Mouse (Mus musculus): ENCODE results near the gene Trappc11. TPM values are rescaled to one million over a fixed set of nuclear protein-coding genes. Genes with fewer than 3 reads are reported as not detected.

Gene Trappc11
- polyA plus RNA-seq, 1 experiment, result 40.4 TPM

DNA sequence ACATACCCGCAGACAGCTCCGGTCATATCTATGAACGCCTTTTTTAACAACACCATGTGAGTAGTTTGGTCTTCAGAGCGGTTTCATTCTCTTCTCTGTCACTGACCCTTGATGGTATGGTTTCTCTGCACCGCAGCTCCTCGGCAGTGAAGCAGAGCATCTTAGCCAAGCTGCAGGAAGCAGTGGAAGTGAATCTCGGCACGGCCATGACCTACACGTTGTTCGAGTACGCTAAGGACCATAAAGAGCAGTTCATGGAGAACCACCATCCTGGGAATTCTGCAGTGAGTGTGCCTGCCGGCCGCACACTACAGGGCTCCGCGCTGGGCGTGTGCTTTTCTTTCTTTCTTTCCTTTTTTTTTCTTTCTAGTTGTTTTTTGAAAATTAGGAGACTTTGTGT is 9.5 kb upstream of the Trappc11 start:
- TF ChIP-seq CTCF (IDR thresholded peaks at IDR 0.05; ENCODE audit: low read depth, low read length) (no peak), POLR2A (IDR thresholded peaks at IDR 0.05; ENCODE audit: insufficient read depth, low read length) (no peak), EP300 (IDR thresholded peaks at IDR 0.05; ENCODE audit: insufficient read depth, low read depth, low read length) (no peak)
- Histone ChIP-seq H3K4me1 (ENCODE audit: control insufficient read depth, insufficient read depth, low read length) (no peaks in the 10 kb centered on the region), H3K27me3 (ENCODE audit: control insufficient read depth, insufficient read depth, low read length, poor library complexity, severe bottlenecking) (no peaks in the 10 kb centered on the region), H3K4me3 (ENCODE audit: low read depth, low read length) (no peak overlapping the region), H3K36me3 (ENCODE audit: control insufficient read depth, insufficient read depth, low read length, poor library complexity, severe bottlenecking) (peaks cover 35% of the 10 kb centered on the region), H3K9me3 (replicated peaks; ENCODE audit: control insufficient read depth, insufficient read depth, low read length, poor library complexity, severe bottlenecking) (no peaks in the 10 kb centered on the region), H3K9ac (ENCODE audit: low read depth, poor library complexity, severe bottlenecking) (no peak overlapping the region), H3K27ac (ENCODE audit: insufficient read depth, low read length) (no peak overlapping the region)

DNA sequence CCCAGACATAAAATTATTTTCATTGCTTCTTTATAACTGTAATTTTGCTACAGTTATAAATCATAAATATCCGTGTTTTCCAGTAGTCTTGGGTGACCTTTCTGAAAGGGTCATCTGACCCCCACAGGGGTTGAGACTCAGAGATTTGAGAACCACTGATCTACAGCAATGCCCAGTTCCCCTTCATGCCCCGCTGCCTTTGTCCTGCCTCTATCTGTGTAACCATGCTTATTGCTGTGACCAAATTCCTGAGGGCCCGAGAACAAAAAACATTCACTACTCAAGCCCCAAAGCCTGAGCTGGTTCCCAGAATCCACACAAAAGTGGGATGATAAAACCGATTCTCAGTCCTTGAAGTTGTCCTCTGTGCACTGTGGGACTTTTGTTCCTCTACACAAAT is 5.1 kb upstream of the Trappc11 start:
- TF ChIP-seq EP300 (IDR thresholded peaks at IDR 0.05; ENCODE audit: insufficient read depth, low read depth, low read length) (no peak), CTCF (IDR thresholded peaks at IDR 0.05; ENCODE audit: low read depth, low read length) (no peak), POLR2A (IDR thresholded peaks at IDR 0.05; ENCODE audit: insufficient read depth, low read length) (no peak)
- H3K9me3 ChIP-seq (replicated peaks; ENCODE audit: control insufficient read depth, insufficient read depth, low read length, poor library complexity, severe bottlenecking), result no peaks in the 10 kb centered on the region
- peaks cover 16% of the 10 kb centered on the region; the same call in 1 of the 2 replicates for H3K36me3 ChIP-seq (ENCODE audit: control insufficient read depth, insufficient read depth, low read length, poor library complexity, severe bottlenecking)
- no peaks in the 10 kb centered on the region for H3K4me1 ChIP-seq (ENCODE audit: control insufficient read depth, insufficient read depth, low read length)
- no peaks in the 10 kb centered on the region for H3K27me3 ChIP-seq (ENCODE audit: control insufficient read depth, insufficient read depth, low read length, poor library complexity, severe bottlenecking)
- H3K27ac ChIP-seq (ENCODE audit: insufficient read depth, low read length), result no peak overlapping the region
- H3K9ac ChIP-seq (ENCODE audit: low read depth, poor library complexity, severe bottlenecking), result no peak overlapping the region
- no peak overlapping the region for H3K4me3 ChIP-seq (ENCODE audit: low read depth, low read length)

DNA sequence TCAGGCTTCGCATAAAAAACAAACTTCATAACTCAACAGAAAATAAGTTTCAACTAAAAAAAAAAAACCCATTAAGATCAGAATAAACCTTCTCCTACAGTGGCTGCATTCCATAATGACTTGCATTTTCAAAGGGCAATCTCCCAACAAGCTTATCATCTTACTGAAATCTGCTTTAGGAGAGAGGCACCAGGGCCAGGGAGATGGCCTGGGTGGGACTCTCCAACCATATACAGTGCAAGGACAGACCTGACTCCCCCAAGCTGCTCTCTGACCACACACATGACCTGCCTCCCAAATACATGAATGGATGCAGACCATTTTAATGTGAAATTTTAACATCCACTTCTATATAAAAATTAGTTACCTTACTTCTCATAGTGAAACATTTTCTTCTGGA is 5.2 kb downstream of the Trappc11 start:
- Histone ChIP-seq H3K36me3 (ENCODE audit: control insufficient read depth, insufficient read depth, low read length, poor library complexity, severe bottlenecking) (peaks cover 27% of the 10 kb centered on the region), H3K4me1 (ENCODE audit: control insufficient read depth, insufficient read depth, low read length) (no peaks in the 10 kb centered on the region), H3K27me3 (ENCODE audit: control insufficient read depth, insufficient read depth, low read length, poor library complexity, severe bottlenecking) (no peaks in the 10 kb centered on the region), H3K27ac (ENCODE audit: insufficient read depth, low read length) (no peak overlapping the region), H3K9ac (ENCODE audit: low read depth, poor library complexity, severe bottlenecking) (no peak overlapping the region), H3K4me3 (ENCODE audit: low read depth, low read length) (no peak overlapping the region), H3K9me3 (replicated peaks; ENCODE audit: control insufficient read depth, insufficient read depth, low read length, poor library complexity, severe bottlenecking) (no peaks in the 10 kb centered on the region)
- TF ChIP-seq EP300 (IDR thresholded peaks at IDR 0.05; ENCODE audit: insufficient read depth, low read depth, low read length) (no peak), POLR2A (IDR thresholded peaks at IDR 0.05; ENCODE audit: insufficient read depth, low read length) (no peak), CTCF (IDR thresholded peaks at IDR 0.05; ENCODE audit: low read depth, low read length) (no peak)

DNA sequence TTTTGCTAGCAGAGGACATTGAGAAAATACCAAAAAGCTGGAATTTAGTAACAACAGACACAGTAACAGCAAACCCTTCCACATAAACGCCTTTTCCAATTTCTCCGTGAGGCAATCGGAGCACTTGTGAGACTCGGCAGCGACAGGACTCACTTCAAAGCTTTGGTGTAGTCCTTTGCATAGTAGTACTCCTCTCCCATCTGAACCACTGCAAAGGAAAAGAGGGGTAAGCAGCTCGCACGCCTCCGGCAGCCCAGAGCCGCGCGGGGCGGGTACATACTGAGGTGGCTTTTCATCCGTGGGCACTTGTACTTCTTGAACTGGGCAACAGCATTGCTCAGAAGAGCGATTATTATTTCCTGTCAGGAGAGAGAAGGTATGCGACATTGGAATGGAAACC is 19.7 kb downstream of the Trappc11 start:
- H3K27ac ChIP-seq (ENCODE audit: insufficient read depth, low read length), result no peak overlapping the region
- H3K9ac ChIP-seq (ENCODE audit: low read depth, poor library complexity, severe bottlenecking), result no peak overlapping the region
- no peaks in the 10 kb centered on the region for H3K27me3 ChIP-seq (ENCODE audit: control insufficient read depth, insufficient read depth, low read length, poor library complexity, severe bottlenecking)
- no peaks in the 10 kb centered on the region for H3K9me3 ChIP-seq (replicated peaks; ENCODE audit: control insufficient read depth, insufficient read depth, low read length, poor library complexity, severe bottlenecking)
- H3K4me3 ChIP-seq (ENCODE audit: low read depth, low read length), result no peak overlapping the region
- no peaks in the 10 kb centered on the region for H3K4me1 ChIP-seq (ENCODE audit: control insufficient read depth, insufficient read depth, low read length)
- peaks cover 26% of the 10 kb centered on the region for H3K36me3 ChIP-seq (ENCODE audit: control insufficient read depth, insufficient read depth, low read length, poor library complexity, severe bottlenecking)
- TF ChIP-seq EP300 (IDR thresholded peaks at IDR 0.05; ENCODE audit: insufficient read depth, low read depth, low read length) (no peak), CTCF (IDR thresholded peaks at IDR 0.05; ENCODE audit: low read depth, low read length) (no peak), POLR2A (IDR thresholded peaks at IDR 0.05; ENCODE audit: insufficient read depth, low read length) (no peak)

DNA sequence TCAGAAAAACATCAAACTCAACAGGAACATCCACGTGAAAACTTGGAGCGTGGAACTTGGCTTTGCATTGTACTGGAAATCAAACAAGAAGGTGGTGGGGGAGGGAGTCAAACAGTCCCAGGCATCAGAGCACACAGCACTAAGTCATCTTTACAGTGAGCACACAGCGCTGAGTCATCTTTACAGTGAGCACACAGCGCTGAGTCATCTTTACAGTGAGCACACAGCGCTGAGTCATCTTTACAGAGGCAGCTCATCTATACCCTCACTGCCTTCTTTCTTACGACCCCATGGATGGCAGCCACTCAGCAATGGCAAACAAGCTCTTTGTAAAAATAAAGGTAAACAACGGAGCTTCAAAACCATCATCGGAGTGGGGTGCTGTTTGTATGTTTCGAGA is 22.3 kb downstream of the Trappc11 start:
- Histone ChIP-seq H3K9me3 (replicated peaks; ENCODE audit: control insufficient read depth, insufficient read depth, low read length, poor library complexity, severe bottlenecking) (no peaks in the 10 kb centered on the region), H3K27ac (ENCODE audit: insufficient read depth, low read length) (no peak overlapping the region), H3K4me1 (ENCODE audit: control insufficient read depth, insufficient read depth, low read length) (no peaks in the 10 kb centered on the region), H3K9ac (ENCODE audit: low read depth, poor library complexity, severe bottlenecking) (no peak overlapping the region), H3K36me3 (ENCODE audit: control insufficient read depth, insufficient read depth, low read length, poor library complexity, severe bottlenecking) (peaks cover 23% of the 10 kb centered on the region), H3K4me3 (ENCODE audit: low read depth, low read length) (no peak overlapping the region), H3K27me3 (ENCODE audit: control insufficient read depth, insufficient read depth, low read length, poor library complexity, severe bottlenecking) (no peaks in the 10 kb centered on the region)
- TF ChIP-seq POLR2A (IDR thresholded peaks at IDR 0.05; ENCODE audit: insufficient read depth, low read length) (no peak), EP300 (IDR thresholded peaks at IDR 0.05; ENCODE audit: insufficient read depth, low read depth, low read length) (no peak), CTCF (IDR thresholded peaks at IDR 0.05; ENCODE audit: low read depth, low read length) (no peak)

DNA sequence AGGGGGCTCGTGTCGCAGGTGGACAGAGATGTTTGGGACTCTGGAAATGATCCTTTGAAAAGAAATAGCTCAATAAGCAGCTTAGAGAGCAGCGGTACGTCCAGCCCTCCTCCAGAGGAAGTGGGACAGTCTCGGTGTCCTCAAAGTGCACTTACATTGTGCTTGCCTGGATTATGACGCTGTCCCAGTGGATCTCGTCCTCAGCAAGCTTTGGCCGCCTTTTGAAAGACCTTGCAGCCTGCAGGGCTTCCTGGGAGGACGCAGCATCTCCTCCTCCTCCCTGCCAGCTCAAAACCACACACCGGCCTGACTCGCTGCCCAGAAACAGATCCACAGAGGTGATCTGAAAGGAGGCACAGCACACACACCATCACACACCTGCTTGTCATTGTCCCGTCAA is 27.8 kb downstream of the Trappc11 start:
- no peak overlapping the region for H3K9ac ChIP-seq (ENCODE audit: low read depth, poor library complexity, severe bottlenecking)
- no peak for TF ChIP-seq CTCF (IDR thresholded peaks at IDR 0.05; ENCODE audit: low read depth, low read length)
- no peak for TF ChIP-seq POLR2A (IDR thresholded peaks at IDR 0.05; ENCODE audit: insufficient read depth, low read length)
- no peak for TF ChIP-seq EP300 (IDR thresholded peaks at IDR 0.05; ENCODE audit: insufficient read depth, low read depth, low read length)
- no peak overlapping the region for H3K27ac ChIP-seq (ENCODE audit: insufficient read depth, low read length)
- peaks cover 16% of the 10 kb centered on the region; the same call in 1 of the 2 replicates for H3K36me3 ChIP-seq (ENCODE audit: control insufficient read depth, insufficient read depth, low read length, poor library complexity, severe bottlenecking)
- H3K27me3 ChIP-seq (ENCODE audit: control insufficient read depth, insufficient read depth, low read length, poor library complexity, severe bottlenecking), result no peaks in the 10 kb centered on the region
- no peaks in the 10 kb centered on the region for H3K4me1 ChIP-seq (ENCODE audit: control insufficient read depth, insufficient read depth, low read length)
- no peaks in the 10 kb centered on the region for H3K9me3 ChIP-seq (replicated peaks; ENCODE audit: control insufficient read depth, insufficient read depth, low read length, poor library complexity, severe bottlenecking)
- no peak overlapping the region for H3K4me3 ChIP-seq (ENCODE audit: low read depth, low read length)
